Mouse (Mus musculus): ENCODE results near the gene Gm44579. TPM values are rescaled to one million over a fixed set of nuclear protein-coding genes. Genes with fewer than 3 reads are reported as not detected.

Gm44579 gene
- polyA plus RNA-seq (2015; fragmentation: Nextera tagmentation; extraction: Ambion mirVana) = not detected in 2 replicates

DNA sequence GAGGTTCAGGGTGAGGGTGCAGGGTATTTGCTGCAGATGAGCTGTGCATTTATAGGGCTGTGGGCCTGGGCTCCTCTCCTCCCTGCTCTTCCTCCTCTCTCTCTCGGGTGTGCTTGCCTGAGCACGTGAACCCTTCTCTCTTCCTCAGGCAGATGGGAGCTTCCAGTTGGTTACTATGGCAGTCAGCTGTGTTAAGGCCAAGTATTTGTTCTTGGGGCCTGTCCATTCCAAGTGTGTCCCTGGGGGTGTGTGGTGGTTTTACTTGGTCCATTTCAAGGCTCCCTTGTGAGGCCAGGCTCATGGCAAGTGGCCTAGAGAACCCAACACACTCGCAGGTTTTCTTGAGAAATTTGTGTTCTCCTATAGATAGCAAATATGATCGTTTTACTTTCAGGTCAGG, at the start of gene Gm44579, which contains the start of gene Olfr287:
TSS of gene Gm44579 (minus strand) at position 101 of the 400 bp plus-strand sequence.
TSS of gene Olfr287 (minus strand) at position 180 of the 400 bp plus-strand sequence.
- Histone ChIP-seq H3K27ac (ENCODE audit: low read length) (no peak within 1 kb of the TSS), H3K9me3 (ENCODE audit: control insufficient read depth, low read length) (no peaks in the 10 kb centered on the region), H3K36me3 (ENCODE audit: control insufficient read depth, insufficient read depth, low read length) (no peaks in the 10 kb centered on the region), H3K4me3 (ENCODE audit: low read length) (no peak within 1 kb of the TSS), H3K27me3 (ENCODE audit: control insufficient read depth, insufficient read depth, low read depth, low read length) (no peaks in the 10 kb centered on the region), H3K4me2 (ENCODE audit: low read depth, low read length) (no peak within 1 kb of the TSS), H3K9ac (ENCODE audit: low read length) (no peak within 1 kb of the TSS), H3K4me1 (replicated peaks; ENCODE audit: control insufficient read depth, insufficient read depth, low read length) (no peaks in the 10 kb centered on the region)
- WGBS = 53% methylated on average over 4 of the region's 4 CpGs
- ATAC-seq (ENCODE audit: low read depth) = no peak

DNA sequence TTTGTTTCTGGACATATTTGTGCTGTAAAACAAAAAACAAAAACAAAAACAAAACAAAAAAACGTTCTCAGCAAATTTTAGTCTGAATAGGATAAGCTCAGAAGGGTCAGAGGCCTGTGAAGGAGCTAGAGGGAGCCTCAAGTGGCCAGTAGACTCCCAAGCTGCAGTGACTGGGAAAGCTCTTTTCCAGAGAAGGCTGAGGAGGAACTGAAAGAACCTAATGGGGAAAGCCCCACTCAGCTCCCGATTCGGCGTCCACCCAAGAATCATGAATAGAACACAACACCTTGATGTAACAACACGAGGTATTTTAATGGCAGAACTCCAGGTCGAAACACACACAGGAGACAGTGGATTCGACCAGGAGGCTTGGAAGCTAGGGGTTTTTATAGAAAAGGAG, 37.0 kb upstream of the Gm44579 start:
- Histone ChIP-seq H3K36me3 (ENCODE audit: control insufficient read depth, insufficient read depth, low read length) (no peaks in the 10 kb centered on the region), H3K27me3 (ENCODE audit: control insufficient read depth, insufficient read depth, low read depth, low read length) (no peaks in the 10 kb centered on the region), H3K4me2 (ENCODE audit: low read depth, low read length) (no peak overlapping the region), H3K9ac (ENCODE audit: low read length) (no peak overlapping the region), H3K4me3 (ENCODE audit: low read length) (no peak overlapping the region), H3K9me3 (ENCODE audit: control insufficient read depth, low read length) (no peaks in the 10 kb centered on the region), H3K27ac (ENCODE audit: low read length) (no peak overlapping the region), H3K4me1 (replicated peaks; ENCODE audit: control insufficient read depth, insufficient read depth, low read length) (no peaks in the 10 kb centered on the region)
- ATAC-seq (ENCODE audit: low read depth) = no peak
- 79% methylated on average over 7 of the region's 7 CpGs for WGBS

GRCm38 (mm10) chr15:98257193-98257592, 36.4 kb upstream of the Gm44579 start, which contains the start of gene H1fnt:
Gene H1fnt, minus strand, starts transcription at chr15:98257293.
- Histone ChIP-seq H3K4me2 (ENCODE audit: low read depth, low read length) (no peak within 1 kb of the TSS), H3K27me3 (ENCODE audit: control insufficient read depth, insufficient read depth, low read depth, low read length) (no peaks in the 10 kb centered on the region), H3K27ac (ENCODE audit: low read length) (no peak within 1 kb of the TSS), H3K4me1 (replicated peaks; ENCODE audit: control insufficient read depth, insufficient read depth, low read length) (no peaks in the 10 kb centered on the region), H3K4me3 (ENCODE audit: low read length) (no peak within 1 kb of the TSS), H3K9ac (ENCODE audit: low read length) (no peak within 1 kb of the TSS), H3K36me3 (ENCODE audit: control insufficient read depth, insufficient read depth, low read length) (no peaks in the 10 kb centered on the region), H3K9me3 (ENCODE audit: control insufficient read depth, low read length) (no peaks in the 10 kb centered on the region)
- 86% methylated on average over 8 of the region's 8 CpGs for WGBS
- ATAC-seq (ENCODE audit: low read depth) = no peak

DNA sequence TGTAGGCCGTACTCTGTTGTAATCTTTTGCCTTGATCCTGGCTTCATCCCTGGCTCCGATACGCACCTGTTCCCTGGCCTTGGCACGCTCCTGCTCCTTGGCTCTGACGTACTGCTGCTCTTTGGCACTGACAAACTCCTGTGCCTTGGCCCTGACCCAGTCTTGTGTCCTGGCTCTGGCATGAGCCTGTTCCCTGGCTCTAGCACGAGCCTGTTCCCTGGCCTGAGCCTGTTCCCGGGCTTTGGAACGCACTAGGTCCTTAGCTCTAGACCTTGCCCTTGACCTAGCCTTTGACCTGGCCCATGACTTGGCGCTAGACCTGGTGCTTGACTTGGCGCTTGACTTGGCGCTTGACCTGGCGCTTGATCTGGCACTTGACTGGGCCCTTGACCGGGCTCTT, 35.5 kb upstream of the Gm44579 start:
- no peak overlapping the region for H3K9ac ChIP-seq (ENCODE audit: low read length)
- no peaks in the 10 kb centered on the region for H3K36me3 ChIP-seq (ENCODE audit: control insufficient read depth, insufficient read depth, low read length)
- no peaks in the 10 kb centered on the region for H3K27me3 ChIP-seq (ENCODE audit: control insufficient read depth, insufficient read depth, low read depth, low read length)
- WGBS = 83% methylated on average over 13 of the region's 13 CpGs
- no peak overlapping the region for H3K4me3 ChIP-seq (ENCODE audit: low read length)
- no peak overlapping the region for H3K27ac ChIP-seq (ENCODE audit: low read length)
- ATAC-seq (ENCODE audit: low read depth) = no peak
- H3K9me3 ChIP-seq (ENCODE audit: control insufficient read depth, low read length) = no peaks in the 10 kb centered on the region
- H3K4me2 ChIP-seq (ENCODE audit: low read depth, low read length) = no peak overlapping the region
- no peaks in the 10 kb centered on the region for H3K4me1 ChIP-seq (replicated peaks; ENCODE audit: control insufficient read depth, insufficient read depth, low read length)

GRCm38 (mm10) chr15:98235442-98235841, 14.7 kb upstream of the Gm44579 start:
- Histone ChIP-seq H3K4me1 (replicated peaks; ENCODE audit: control insufficient read depth, insufficient read depth, low read length) (no peaks in the 10 kb centered on the region), H3K4me2 (ENCODE audit: low read depth, low read length) (no peak overlapping the region), H3K27me3 (ENCODE audit: control insufficient read depth, insufficient read depth, low read depth, low read length) (no peaks in the 10 kb centered on the region), H3K9ac (ENCODE audit: low read length) (no peak overlapping the region), H3K9me3 (ENCODE audit: control insufficient read depth, low read length) (no peaks in the 10 kb centered on the region), H3K36me3 (ENCODE audit: control insufficient read depth, insufficient read depth, low read length) (no peaks in the 10 kb centered on the region), H3K4me3 (ENCODE audit: low read length) (no peak overlapping the region), H3K27ac (ENCODE audit: low read length) (no peak overlapping the region)
- 92% methylated on average over 4 of the region's 4 CpGs for WGBS
- ATAC-seq (ENCODE audit: low read depth) = no peak

DNA sequence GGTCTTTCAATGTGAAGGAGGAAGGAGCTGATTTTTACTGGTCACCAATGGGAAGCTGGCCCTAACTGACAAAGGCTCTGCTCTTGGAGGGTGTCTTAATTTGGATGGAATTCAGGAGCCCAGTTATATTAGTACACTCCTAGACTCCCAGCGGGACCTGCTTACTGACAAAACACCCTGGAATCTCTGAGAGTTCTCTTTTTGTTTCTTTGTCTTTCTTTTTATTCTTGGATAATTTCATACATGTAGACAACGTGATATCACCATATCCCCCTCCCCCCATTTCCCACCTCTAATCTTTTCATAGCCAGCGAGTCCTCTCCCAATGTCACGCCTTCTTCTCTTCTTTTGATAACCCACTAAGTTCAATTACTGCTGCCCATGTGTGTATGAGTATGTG, 13.6 kb upstream of the Gm44579 start, which contains the start of gene Olfr286:
TSS of gene Olfr286 (minus strand) at position 101 of the 400 bp plus-strand sequence.
- Histone ChIP-seq H3K27me3 (ENCODE audit: control insufficient read depth, insufficient read depth, low read depth, low read length) (no peaks in the 10 kb centered on the region), H3K4me2 (ENCODE audit: low read depth, low read length) (no peak within 1 kb of the TSS), H3K36me3 (ENCODE audit: control insufficient read depth, insufficient read depth, low read length) (no peaks in the 10 kb centered on the region), H3K4me1 (replicated peaks; ENCODE audit: control insufficient read depth, insufficient read depth, low read length) (no peaks in the 10 kb centered on the region), H3K9me3 (ENCODE audit: control insufficient read depth, low read length) (no peaks in the 10 kb centered on the region), H3K4me3 (ENCODE audit: low read length) (no peak within 1 kb of the TSS), H3K9ac (ENCODE audit: low read length) (no peak within 1 kb of the TSS), H3K27ac (ENCODE audit: low read length) (no peak within 1 kb of the TSS)
- WGBS = 83% methylated on average over 4 of the region's 4 CpGs
- no peak for ATAC-seq (ENCODE audit: low read depth)

- Histone ChIP-seq H3K27ac (ENCODE audit: low read length) (no peak overlapping the region), H3K4me3 (ENCODE audit: low read length) (no peak overlapping the region), H3K4me2 (ENCODE audit: low read depth, low read length) (no peak overlapping the region), H3K9ac (ENCODE audit: low read length) (no peak overlapping the region), H3K36me3 (ENCODE audit: control insufficient read depth, insufficient read depth, low read length) (no peaks in the 10 kb centered on the region), H3K27me3 (ENCODE audit: control insufficient read depth, insufficient read depth, low read depth, low read length) (no peaks in the 10 kb centered on the region), H3K4me1 (replicated peaks; ENCODE audit: control insufficient read depth, insufficient read depth, low read length) (no peaks in the 10 kb centered on the region), H3K9me3 (ENCODE audit: control insufficient read depth, low read length) (no peaks in the 10 kb centered on the region)
- no peak for ATAC-seq (ENCODE audit: low read depth)
- WGBS = 74% methylated on average over 7 of the region's 7 CpGs
Measured at GRCm38 (mm10) chr15:98226096-98226495, 5.3 kb upstream of the Gm44579 start.

DNA sequence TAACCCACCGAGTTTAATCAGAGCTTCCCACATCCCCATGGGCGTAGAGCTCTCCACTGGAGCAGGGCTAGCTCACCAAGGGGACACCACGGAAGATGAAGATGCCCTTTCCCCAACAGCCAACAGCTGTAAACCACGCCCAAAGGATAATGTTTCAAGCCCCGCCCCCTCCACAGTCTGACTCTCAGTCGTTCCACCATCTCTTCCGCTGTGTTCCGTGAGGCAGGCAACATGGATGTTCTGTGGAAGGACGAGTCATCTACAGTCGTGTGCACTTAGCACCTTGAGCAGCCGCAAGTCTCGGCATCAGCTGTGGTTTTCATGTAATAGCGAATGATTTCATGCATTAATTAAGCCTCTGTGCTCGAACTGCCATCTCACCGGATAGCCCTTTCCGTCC, 4.8 kb upstream of the Gm44579 start:
- Histone ChIP-seq H3K36me3 (ENCODE audit: control insufficient read depth, insufficient read depth, low read length) (no peaks in the 10 kb centered on the region), H3K4me2 (ENCODE audit: low read depth, low read length) (no peak overlapping the region), H3K27ac (ENCODE audit: low read length) (no peak overlapping the region), H3K9me3 (ENCODE audit: control insufficient read depth, low read length) (no peaks in the 10 kb centered on the region), H3K9ac (ENCODE audit: low read length) (no peak overlapping the region), H3K4me3 (ENCODE audit: low read length) (no peak overlapping the region), H3K27me3 (ENCODE audit: control insufficient read depth, insufficient read depth, low read depth, low read length) (no peaks in the 10 kb centered on the region), H3K4me1 (replicated peaks; ENCODE audit: control insufficient read depth, insufficient read depth, low read length) (no peaks in the 10 kb centered on the region)
- no peak for ATAC-seq (ENCODE audit: low read depth)
- WGBS = 37% methylated on average over 16 of the region's 16 CpGs

DNA sequence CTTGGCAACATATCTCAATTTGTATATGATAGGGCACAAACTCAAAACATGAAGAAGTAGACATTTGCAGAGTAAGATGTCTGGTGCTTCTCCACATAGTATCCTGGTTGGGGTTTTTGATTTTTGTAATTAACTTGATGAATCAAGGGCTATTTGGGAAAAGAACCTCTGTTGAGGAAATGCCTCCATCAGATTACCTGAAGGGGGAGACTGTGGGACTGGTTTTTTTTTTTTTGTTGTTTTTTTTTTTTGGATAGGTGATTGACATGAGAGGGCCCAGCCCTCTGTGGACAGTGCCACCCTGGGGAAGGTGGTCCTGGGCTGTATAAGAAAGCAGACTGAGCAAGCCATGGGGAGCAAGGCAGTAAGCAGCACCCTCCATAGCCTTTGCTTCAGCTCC, 1.6 kb upstream of the Gm44579 start:
- H3K36me3 ChIP-seq (ENCODE audit: control insufficient read depth, insufficient read depth, low read length) = no peaks in the 10 kb centered on the region
- H3K4me3 ChIP-seq (ENCODE audit: low read length) = no peak overlapping the region
- H3K4me2 ChIP-seq (ENCODE audit: low read depth, low read length) = no peak overlapping the region
- H3K27ac ChIP-seq (ENCODE audit: low read length) = no peak overlapping the region
- no peaks in the 10 kb centered on the region for H3K4me1 ChIP-seq (replicated peaks; ENCODE audit: control insufficient read depth, insufficient read depth, low read length)
- no peaks in the 10 kb centered on the region for H3K9me3 ChIP-seq (ENCODE audit: control insufficient read depth, low read length)
- H3K9ac ChIP-seq (ENCODE audit: low read length) = no peak overlapping the region
- ATAC-seq (ENCODE audit: low read depth) = no peak
- H3K27me3 ChIP-seq (ENCODE audit: control insufficient read depth, insufficient read depth, low read depth, low read length) = no peaks in the 10 kb centered on the region

DNA sequence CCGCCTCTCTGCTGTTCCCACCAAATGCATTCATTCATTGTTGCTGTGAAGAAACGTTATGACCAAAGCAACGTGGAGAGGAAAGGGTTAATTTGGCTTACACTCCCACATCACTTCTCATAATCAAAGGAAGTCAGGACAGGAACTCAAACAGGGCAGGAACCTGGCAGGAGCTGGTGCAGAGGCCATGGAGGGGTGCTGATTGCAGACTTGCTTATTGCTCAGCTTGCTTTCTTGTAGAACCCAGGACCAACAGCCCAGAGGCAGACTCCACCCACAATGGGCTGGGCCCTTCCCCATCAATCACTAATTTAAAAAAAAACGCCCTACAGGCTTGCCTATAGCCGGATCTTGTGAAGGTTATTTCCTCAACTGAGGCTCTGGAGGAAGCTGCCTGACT, 6.6 kb downstream of the Gm44579 start:
- Histone ChIP-seq H3K27ac (ENCODE audit: low read length) (no peak overlapping the region), H3K9ac (ENCODE audit: low read length) (no peak overlapping the region), H3K4me1 (replicated peaks; ENCODE audit: control insufficient read depth, insufficient read depth, low read length) (no peaks in the 10 kb centered on the region), H3K4me3 (ENCODE audit: low read length) (no peak overlapping the region), H3K36me3 (ENCODE audit: control insufficient read depth, insufficient read depth, low read length) (no peaks in the 10 kb centered on the region), H3K9me3 (ENCODE audit: control insufficient read depth, low read length) (no peaks in the 10 kb centered on the region), H3K4me2 (ENCODE audit: low read depth, low read length) (no peak overlapping the region), H3K27me3 (ENCODE audit: control insufficient read depth, insufficient read depth, low read depth, low read length) (no peaks in the 10 kb centered on the region)
- peak; percentile 56; the same call in 1 of the 2 replicates for ATAC-seq (ENCODE audit: low read depth)
- 44% methylated on average over 5 of the region's 5 CpGs for WGBS
